Mouse (Mus musculus) right cerebral cortex, postnatal 10 days (tissue): Measurements from ENCODE around the gene Psmd8.
A peak's percentile ranks its signal among the peaks of the same experiment; 100 is the strongest.

Experiments
- DNase-seq, 2 experiments: peaks; one replicate each; pipeline ENCODE4 v3.0.0; 2021; ENCODE audit warnings: low spot score in 2 of 2

Gene Psmd8

GRCm38 (mm10) chr7:29170755-29171561 lies 9.5 kb downstream of the Psmd8 start:
- peak in 1 of 2 experiments; percentile 52 for DNase-seq

- DNase-seq, result peak; percentile 68 to 74
These were observed 10.3 kb downstream of the Psmd8 start, which contains the start of the genes Ggn and Spred3 for GRCm38 (mm10) chr7:29170066-29170754. Ggn (plus strand) TSS chr7:29170210. Spred3 (minus strand) TSS chr7:29170411.

- peak; percentile 92 for DNase-seq
These were observed 11.1 kb downstream of the Psmd8 start for GRCm38 (mm10) chr7:29169231-29170065.

GRCm38 (mm10) chr7:29168791-29169230 lies 11.7 kb downstream of the Psmd8 start:
- peak; percentile 70 to 73 for DNase-seq

- peak in 1 of 2 experiments; percentile 45 for DNase-seq
These were observed 12.3 kb downstream of the Psmd8 start for GRCm38 (mm10) chr7:29168121-29168695.

- peak in 1 of 2 experiments; percentile 49 for DNase-seq
These were observed 12.8 kb downstream of the Psmd8 start for GRCm38 (mm10) chr7:29167656-29168055.

- DNase-seq, result peak in 1 of 2 experiments; percentile 34
These were observed 17.6 kb downstream of the Psmd8 start for GRCm38 (mm10) chr7:29162750-29163525.

- DNase-seq, result no peak
These were observed 18.2 kb downstream of the Psmd8 start for GRCm38 (mm10) chr7:29162294-29162693.

- DNase-seq, result peak in 1 of 2 experiments; percentile 20
These were observed 22.2 kb downstream of the Psmd8 start for GRCm38 (mm10) chr7:29158264-29158663.

GRCm38 (mm10) chr7:29155838-29156782 lies 24.4 kb downstream of the Psmd8 start, which contains the start of gene Fam98c:
Fam98c (minus strand) TSS chr7:29156234.
- DNase-seq, result peak; percentile 90 to 91

- DNase-seq, result peak; percentile 92 to 93
These were observed 25.2 kb downstream of the Psmd8 start for GRCm38 (mm10) chr7:29155196-29155837.

- no peak for DNase-seq
These were observed 26.3 kb downstream of the Psmd8 start for GRCm38 (mm10) chr7:29154018-29154720.

GRCm38 (mm10) chr7:29151486-29151885 lies 29.0 kb downstream of the Psmd8 start:
- DNase-seq, result no peak

GRCm38 (mm10) chr7:29148771-29149170 lies 31.7 kb downstream of the Psmd8 start:
- no peak for DNase-seq

- DNase-seq, result no peak
These were observed 33.7 kb downstream of the Psmd8 start for GRCm38 (mm10) chr7:29146625-29147367.

- no peak for DNase-seq
These were observed 36.5 kb downstream of the Psmd8 start for GRCm38 (mm10) chr7:29144006-29144405.

GRCm38 (mm10) chr7:29141416-29141815 lies 39.1 kb downstream of the Psmd8 start:
- DNase-seq, result no peak
